Mouse (Mus musculus) effector memory CD4-positive, alpha-beta T cell, adult 7 months (primary cell): ENCODE results near the gene Maff. TPM values are rescaled to one million over a fixed set of nuclear protein-coding genes. Genes with fewer than 3 reads are reported as not detected.

Experiments
- polyA plus RNA-seq: library from polyadenylated mRNA; unstranded; fragments of 100-300 nt; shearing (Covaris generic); gene quantifications from one replicate; pipeline ENCODE4 v1.2.1, GENCODE M21; 2017

Gene Maff
- polyA plus RNA-seq: 51.4 TPM

GRCm38 (mm10) chr15:79346051-79346793, at the start of gene Maff:
Gene Maff (plus strand): TSS chr15:79346621.

GRCm38 (mm10) chr15:79328058-79328938, 18.1 kb upstream of the Maff start, which contains the start of gene Pla2g6:
Gene Pla2g6 (minus strand): TSS chr15:79328390.

GRCm38 (mm10) chr15:79402836-79403762, 56.7 kb downstream of the Maff start, which contains the start of gene Tmem184b:
Gene Tmem184b (minus strand): TSS chr15:79403569.

Other genes with a start within 250 kb of the Maff start
- gene Micall1, start 237.7 kb upstream of the Maff start, polyA plus RNA-seq: 26.3 TPM
- 86.9 TPM for gene Polr2f, start 205.6 kb upstream of the Maff start, polyA plus RNA-seq
- not detected for gene 1700088E04Rik, start 205.4 kb upstream of the Maff start, polyA plus RNA-seq
- gene Sox10, start 181.4 kb upstream of the Maff start, polyA plus RNA-seq: 0.28 TPM
- gene Pick1, start 117.4 kb upstream of the Maff start, polyA plus RNA-seq: 38.5 TPM
- 0.40 TPM for gene Gm49486, start 117.2 kb upstream of the Maff start, polyA plus RNA-seq
- gene Slc16a8, start 91.9 kb upstream of the Maff start, polyA plus RNA-seq: not detected
- gene Baiap2l2, start 61.1 kb upstream of the Maff start, polyA plus RNA-seq: 1.9 TPM
- gene Pla2g6, start 18.2 kb upstream of the Maff start, polyA plus RNA-seq: 12.1 TPM
- 45.5 TPM for gene Tmem184b, start 56.9 kb downstream of the Maff start, polyA plus RNA-seq
- 102 TPM for gene Csnk1e, start 108.9 kb downstream of the Maff start, polyA plus RNA-seq
- gene Kcnj4, start 158.6 kb downstream of the Maff start, polyA plus RNA-seq: 0.46 TPM
- not detected for gene Kdelr3, start 169.8 kb downstream of the Maff start, polyA plus RNA-seq
- gene Ddx17, start 200.1 kb downstream of the Maff start, polyA plus RNA-seq: 17.0 TPM